Mouse (Mus musculus): ENCODE data around the gene Kif28. TPM values are rescaled to one million over a fixed set of nuclear protein-coding genes. Genes with fewer than 3 reads are reported as not detected.

The Kif28 gene
- not detected for polyA plus RNA-seq (2014; fragmentation: Illumina TruSeq; extraction: RNeasy Lipid Tissue Mini Kit (QIAGEN cat#74804); ENCODE audit: low read depth, low replicate concordance)

GRCm38 (mm10) chr1:179745171-179745570 is at the start of gene Kif28:
Kif28 (minus strand) TSS chr1:179745271.

DNA sequence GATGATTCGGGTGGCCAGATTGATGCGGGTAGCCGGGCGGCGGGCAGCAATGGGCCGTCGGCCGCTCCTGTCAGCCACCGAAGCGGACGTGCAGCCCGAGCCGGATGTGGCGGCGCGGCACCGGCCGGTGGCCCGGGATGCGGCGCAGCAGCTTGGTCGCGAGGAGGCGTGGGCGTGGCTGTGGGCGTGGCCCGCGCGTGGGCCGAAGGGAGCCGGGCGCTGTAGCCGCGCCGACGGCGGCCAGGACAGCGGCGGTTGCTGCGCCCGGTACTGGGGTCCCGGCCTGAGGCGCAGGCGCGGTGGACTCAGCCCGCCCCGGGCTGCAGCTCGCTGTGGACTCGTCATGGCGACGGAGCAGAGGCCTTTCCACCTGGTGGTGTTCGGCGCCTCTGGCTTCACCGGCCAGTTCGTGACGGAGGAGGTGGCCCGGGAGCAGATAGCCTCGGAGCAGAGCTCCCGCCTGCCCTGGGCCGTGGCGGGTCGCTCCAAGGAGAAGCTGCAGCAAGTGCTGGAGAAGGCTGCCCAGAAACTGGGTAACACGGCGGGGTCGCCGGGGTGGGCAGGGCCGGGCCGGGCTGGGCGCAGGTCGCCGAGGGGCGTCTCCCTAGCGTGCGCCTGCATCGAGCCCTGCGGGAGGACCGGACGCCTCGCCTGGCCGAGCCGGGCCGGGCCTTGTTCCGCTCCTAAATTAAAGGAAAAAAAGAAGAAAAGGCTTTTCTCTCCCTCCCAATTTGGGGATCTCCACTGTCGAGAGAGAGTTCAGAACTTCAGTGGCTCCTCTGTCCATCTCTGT is 76.9 kb downstream of the Kif28 start, which contains the start of gene Sccpdh:
Sccpdh (plus strand) TSS at position 198 of the 793 bp plus-strand sequence.

Other genes with a start within 250 kb of the Kif28 start
- 5.0 TPM for gene Smyd3, start 227.2 kb downstream of the Kif28 start, polyA plus RNA-seq (2014; fragmentation: Illumina TruSeq; extraction: RNeasy Lipid Tissue Mini Kit (QIAGEN cat#74804); ENCODE audit: low read depth, low replicate concordance)
- gene Tfb2m, start 199.0 kb downstream of the Kif28 start, polyA plus RNA-seq (2014; fragmentation: Illumina TruSeq; extraction: RNeasy Lipid Tissue Mini Kit (QIAGEN cat#74804); ENCODE audit: low read depth, low replicate concordance): 150 TPM
- gene Cnst, start 198.9 kb downstream of the Kif28 start, polyA plus RNA-seq (2014; fragmentation: Illumina TruSeq; extraction: RNeasy Lipid Tissue Mini Kit (QIAGEN cat#74804); ENCODE audit: low read depth, low replicate concordance): 13.8 TPM
- gene Sccpdh, start 77.1 kb downstream of the Kif28 start, polyA plus RNA-seq (2014; fragmentation: Illumina TruSeq; extraction: RNeasy Lipid Tissue Mini Kit (QIAGEN cat#74804); ENCODE audit: low read depth, low replicate concordance): 101 TPM
- gene Gm10518, start 58.1 kb upstream of the Kif28 start, polyA plus RNA-seq (2014; fragmentation: Illumina TruSeq; extraction: RNeasy Lipid Tissue Mini Kit (QIAGEN cat#74804); ENCODE audit: low read depth, low replicate concordance): not detected
- gene Ahctf1, start 58.4 kb upstream of the Kif28 start, polyA plus RNA-seq (2014; fragmentation: Illumina TruSeq; extraction: RNeasy Lipid Tissue Mini Kit (QIAGEN cat#74804); ENCODE audit: low read depth, low replicate concordance): 61.0 TPM
- gene Cdc42bpa, start 215.2 kb upstream of the Kif28 start, polyA plus RNA-seq (2014; fragmentation: Illumina TruSeq; extraction: RNeasy Lipid Tissue Mini Kit (QIAGEN cat#74804); ENCODE audit: low read depth, low replicate concordance): 91.0 TPM

All from kidney, adult 10 weeks (tissue).